Mouse (Mus musculus): ENCODE results near the gene Cped1. TPM values are rescaled to one million over a fixed set of nuclear protein-coding genes. Genes with fewer than 3 reads are reported as not detected.
"Not testable (repeated sequence)": the region's sequence is repeated elsewhere in the genome, so short reads cannot be mapped to it uniquely, and the experiment has no call there.

Gene Cped1
- total RNA-seq, 4 experiments from 2014 or later = 49.0 to 62.4 (median 51.9) TPM

DNA sequence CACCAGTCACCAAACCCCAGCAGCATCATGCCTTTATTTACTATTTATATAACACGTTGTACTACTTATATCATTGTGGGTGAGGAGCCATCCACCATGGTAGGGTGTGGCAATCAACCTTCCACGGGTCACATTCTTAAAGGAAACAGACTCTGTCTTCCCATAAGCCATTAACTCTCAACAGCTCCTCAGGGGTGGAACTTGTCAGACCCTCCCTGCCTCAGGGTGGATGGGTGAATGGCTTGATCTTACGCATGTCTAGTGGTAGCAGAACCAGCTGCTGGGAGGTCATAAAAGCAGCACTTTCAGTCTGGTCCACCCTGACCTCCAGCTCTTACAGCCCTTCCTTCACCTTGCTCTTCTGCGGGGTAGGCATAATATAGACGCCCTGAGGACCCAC, 100.3 kb downstream of the Cped1 start:
- no peak for DNase-seq

DNA sequence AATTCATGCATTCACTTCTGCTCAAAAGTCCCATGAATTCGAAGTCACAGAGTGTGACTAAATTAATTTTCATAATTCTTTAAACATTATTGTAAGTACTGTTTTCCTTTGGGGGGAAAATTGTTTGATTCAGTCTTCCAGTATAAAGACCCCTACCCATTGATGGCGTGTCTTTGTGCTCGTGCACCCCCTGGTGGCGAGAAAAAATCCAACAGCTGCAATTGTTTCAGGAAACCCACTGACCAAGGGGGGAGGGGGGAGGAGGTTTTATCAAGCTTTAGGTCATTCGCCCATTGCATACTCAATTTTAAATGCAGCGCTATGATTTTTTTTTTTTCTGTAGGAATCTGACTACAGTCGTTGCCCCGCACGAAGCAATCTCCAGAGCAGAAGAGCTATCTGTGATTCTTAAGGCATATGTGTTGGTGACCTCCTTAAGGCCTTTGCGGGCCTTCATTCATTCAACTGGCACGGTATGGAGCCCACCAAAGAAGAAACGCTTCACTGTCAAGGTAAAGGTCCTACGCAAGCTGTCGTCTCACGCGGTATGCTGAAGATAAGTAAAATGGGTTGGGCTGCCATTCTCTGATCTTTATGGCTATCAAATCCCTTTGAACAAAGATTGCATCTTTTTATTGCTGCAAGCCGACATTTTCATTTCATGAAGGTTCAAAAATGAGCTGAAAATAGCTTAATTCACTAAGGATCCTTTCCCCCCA, 102.8 kb downstream of the Cped1 start:
- DNase-seq = peak; percentile 12

DNA sequence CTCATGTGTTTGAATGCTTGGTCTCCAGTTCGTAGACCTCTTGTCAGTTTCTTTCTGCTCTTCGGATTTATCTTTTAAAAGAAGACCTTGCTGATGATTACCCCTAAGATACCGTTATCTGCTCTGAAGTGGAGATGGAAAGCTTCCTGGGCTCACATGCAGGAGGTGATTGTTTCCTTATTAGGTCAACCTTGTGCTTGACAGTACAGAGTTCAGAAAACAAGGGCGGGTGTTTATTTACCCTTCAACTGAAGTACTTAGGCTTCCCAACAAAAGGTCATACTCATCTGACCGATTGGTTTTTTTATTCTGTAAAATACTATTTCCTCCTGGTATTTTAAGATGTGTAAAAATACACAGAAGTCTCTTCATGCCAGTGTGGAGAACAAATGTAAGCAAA, 106.1 kb downstream of the Cped1 start:
- no peak for DNase-seq

DNA sequence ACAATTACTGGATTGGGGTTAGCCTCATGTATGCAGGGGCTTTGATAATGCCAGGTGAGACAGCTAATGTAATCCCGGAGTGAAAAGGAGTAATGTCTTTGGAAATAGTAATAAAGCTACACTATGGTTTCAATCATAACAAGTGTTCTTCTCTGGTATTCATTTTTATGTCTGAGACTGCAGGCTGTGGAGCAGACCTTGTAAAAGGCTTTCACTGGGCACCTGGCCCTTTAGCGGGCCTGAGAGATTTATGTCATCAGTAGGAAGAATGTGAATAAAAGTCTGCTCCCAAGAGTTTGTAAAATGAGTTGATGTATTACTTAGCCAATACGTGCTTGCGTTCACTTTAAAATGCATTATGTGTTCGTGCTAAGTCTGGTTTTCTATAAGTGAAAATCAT, 108.1 kb downstream of the Cped1 start:
- DNase-seq = no peak

DNA sequence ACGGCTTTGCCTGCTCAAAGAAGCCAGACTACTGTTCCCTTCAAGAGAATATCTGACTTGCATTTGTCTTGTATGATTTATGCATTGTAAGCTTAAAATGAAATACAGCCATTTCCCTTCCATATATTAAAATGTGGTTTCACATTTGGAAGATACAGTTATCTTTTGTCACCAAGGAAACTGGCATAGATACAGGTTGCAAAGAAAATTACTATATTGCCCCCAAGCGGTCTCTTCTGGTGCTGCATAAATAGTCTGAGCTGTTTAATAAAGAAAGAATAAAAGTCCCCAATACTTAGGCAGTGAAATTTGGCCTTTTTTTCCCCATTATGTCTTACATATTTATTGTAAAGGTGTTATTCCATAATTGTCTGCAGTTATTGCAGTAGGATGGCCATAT, 112.0 kb downstream of the Cped1 start:
- DNase-seq = no peak

DNA sequence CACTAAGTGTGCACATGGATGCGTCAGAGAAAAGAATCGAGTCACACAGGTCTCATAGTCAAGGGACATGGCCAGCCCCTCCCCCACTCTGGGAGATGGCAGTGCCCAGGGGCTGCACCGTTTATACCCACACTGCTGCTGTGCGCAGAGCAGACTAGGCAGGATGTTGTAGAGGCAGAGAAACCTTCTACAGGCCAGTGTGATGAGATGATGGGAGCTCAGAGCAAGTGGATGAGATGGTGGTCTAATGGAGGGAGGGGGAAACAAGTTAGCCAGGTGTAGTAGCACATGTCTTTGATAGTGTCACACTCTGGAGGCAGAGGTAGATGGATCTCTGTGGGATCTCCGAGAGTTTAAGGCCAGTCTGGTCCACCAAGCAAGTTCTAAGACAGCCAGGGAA, 114.1 kb downstream of the Cped1 start:
- no peak for DNase-seq

DNA sequence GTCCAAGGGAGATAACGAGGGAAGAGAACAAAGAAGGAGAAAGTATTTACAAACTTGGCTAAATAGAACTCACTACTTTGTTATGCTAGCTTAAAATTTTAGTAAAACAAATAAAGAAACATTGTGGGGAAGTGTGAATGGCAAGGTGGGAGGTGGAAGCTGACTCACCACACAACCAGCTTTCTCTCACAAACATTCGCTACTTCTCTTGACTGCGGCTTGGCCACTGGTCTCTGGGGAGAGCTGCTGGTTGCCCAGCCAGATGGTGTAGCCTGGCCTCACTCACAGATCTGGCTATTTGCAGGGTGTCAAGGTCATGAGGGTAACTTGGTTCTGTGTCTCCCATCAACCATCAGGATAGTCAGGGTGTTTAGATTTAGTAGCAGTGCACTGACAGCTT, 116.2 kb downstream of the Cped1 start:
- DNase-seq = no peak

DNA sequence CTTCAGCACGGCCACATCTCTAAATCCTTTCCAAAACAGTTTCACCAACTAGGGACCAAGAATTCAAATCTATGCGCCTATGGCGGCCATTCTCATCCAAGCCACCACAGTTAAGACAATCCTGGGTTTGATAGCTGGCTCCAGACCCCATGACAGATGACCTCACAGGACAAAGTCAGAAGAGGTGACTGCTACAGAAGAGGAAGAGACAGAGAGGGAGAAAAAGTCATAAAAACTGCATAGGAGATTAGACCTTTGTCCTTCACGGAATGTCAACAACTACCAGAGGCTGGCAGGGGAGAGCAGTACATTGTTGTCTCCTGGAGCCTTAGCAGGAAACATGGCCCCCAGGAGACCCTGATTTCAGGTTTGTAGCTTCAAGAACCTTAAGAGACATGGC, 117.0 kb downstream of the Cped1 start:
- DNase-seq = no peak

DNA sequence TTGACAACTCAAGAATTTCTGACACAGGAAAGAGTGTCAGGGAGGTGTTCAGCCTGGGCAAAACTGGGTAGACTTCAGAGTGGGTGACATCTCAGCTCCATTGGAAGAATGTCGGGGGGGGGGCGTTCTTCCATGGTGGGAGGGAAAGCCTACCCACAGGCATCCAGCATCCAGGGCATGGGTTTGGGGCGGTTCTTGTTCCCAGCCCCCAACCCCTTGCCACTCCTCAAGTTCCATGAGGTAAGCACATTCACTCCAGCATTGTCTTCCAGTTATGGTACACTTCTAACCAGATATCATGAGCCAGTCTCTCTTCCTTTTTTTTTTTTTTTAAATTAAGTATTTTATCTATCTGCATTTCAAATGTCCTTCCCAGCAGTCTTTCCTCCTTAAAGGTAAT, 118.0 kb downstream of the Cped1 start:
- DNase-seq = no peak

DNA sequence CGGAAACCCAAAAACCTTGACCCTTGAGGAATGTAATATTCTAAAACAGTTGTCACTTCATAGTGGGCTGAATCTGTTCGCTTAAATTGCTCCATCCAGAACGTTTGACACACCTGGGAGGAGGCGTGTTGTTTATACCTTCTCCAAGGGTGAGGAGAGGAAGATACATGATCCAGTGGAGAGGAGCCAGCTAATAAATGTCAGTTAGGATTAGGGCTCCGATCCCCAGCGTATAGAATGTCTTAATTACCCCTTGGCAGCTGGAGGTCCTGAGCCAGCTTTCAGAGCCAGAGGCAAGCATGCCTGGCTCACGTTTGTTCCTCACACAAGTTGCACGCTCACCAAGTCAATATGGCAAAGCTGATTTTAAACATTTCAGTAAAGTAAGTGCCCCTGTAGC, 118.5 kb downstream of the Cped1 start:
- DNase-seq = no peak

DNA sequence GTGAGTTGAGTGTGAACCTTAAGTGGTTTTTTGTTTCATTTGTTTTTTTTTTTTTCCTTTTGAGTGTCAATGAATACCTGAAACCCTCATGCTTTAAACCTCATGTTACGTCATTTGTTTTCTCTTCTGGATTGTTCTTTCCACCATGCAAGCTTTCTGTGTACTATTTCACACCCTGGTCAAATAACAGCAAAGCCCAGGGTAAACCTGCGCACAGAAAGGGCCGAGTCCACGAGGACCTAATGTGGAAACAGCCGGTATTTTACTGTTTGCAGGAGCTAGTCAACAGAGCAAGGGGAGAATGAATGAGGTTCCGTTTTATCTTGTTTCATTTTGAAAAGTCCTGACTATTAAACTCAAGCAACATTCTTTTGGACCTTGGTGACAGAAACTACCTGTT, 128.4 kb downstream of the Cped1 start:
- no peak for DNase-seq

DNA sequence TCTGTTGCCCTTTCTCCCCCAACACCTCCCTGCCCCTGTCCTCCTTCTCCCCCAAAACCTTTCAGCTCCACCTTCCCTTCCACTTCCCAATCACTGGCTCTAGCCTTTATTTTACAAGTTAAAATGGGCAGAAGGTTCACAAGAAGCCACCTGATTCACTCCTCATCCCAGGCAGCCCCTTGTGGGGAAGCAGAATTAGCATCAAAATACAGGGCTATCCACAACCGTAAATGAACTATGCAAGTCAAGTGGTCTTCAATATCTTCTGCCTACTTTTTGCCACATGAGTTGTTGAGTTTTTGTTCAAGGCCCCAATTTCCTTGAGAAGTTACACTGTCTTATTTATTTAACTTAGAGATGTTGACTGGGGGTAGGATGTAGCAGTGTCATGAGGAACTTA, 131.0 kb downstream of the Cped1 start:
- no peak for DNase-seq

DNA sequence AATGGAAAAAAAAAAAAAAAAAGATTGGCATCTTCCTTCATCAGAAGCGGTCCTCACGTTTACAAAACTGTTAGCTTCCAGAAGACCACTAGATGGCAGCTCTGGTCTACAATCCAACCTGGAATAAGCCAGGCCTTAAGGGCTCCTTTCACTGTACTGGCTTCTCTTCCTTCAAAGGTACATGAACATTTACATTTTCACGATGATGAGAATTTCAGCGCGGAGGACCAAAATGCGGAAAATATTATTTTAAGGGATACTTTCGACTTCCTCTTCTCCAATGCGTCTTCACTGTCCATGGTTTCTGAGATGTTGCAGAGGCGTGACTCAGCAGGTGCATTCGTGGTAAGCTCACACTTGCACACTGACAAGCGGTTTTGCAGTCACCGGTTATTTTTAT, 136.4 kb downstream of the Cped1 start:
- DNase-seq = no peak

DNA sequence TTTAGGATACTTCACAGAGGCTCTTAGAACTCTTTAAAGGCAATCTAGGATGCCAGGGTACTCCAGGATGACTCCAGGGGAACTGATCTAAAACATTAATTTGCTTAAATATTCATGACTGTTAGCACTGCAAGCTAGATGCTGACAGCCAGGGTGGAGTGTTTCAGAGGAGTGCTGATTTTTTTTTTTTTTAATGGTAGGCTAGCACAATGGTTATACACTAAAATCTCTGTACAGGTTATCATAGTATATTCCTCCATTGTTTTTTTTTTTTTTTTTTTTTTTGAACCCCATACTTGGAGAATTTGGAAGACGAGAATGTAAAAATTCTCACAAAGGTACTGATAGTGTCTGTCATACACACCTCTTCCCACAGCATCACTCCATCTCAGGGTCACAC, 137.0 kb downstream of the Cped1 start:
- no peak for DNase-seq

DNA sequence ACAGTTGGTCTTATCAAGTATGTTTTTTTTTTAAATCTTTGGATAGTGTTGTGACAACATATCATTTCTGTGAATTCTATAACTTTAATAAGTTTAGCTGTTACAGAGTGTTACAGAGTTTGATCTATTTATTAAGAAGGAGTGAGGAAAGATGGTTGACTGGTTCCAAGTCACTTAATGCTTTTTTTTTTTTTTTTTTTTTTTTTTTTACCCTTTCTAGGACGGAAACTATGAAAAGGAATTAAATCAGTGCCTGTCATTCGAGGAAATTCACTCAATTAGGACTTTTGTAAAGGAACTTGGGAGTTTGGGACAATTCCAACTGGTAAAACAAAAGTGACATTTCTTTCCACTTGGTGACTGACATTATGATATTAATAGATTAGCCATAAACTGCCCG, 137.6 kb downstream of the Cped1 start:
- no peak for DNase-seq

DNA sequence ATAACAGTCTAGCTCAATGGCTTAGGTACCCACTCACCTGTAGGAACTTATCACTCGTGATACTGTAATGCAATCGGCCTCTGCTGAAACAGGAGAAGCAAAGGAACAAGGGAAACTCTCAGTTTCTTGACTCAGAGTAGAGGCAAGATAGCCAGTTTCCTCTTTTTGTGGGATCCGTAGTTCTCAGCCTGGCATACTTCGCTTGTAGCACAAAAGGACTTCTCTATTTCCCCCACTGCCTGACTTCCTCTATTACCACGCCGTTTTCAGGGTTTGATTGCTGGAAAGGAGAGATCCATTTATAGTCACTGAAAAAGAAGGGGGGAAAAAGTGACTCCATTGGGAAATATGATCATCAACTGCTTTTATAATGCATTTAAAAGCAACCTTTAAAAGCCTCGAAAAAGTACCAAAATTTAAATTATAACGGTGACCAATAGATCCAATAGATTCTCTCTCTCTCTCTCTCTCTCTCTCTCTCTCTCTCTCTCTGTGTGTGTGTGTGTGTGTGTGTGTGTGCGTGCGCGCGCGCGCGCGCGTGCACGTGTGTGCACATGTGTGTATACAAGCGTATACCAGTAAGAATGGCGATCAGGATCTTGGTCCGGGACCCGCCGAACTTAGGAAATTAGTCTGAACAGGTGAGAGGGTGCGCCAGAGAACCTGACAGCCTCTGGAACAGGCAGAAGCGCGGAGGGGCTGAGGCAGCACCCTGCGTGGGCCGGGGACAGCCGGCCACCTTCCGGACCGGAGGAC, 139.0 kb downstream of the Cped1 start:
- not testable (repeated sequence) for DNase-seq

DNA sequence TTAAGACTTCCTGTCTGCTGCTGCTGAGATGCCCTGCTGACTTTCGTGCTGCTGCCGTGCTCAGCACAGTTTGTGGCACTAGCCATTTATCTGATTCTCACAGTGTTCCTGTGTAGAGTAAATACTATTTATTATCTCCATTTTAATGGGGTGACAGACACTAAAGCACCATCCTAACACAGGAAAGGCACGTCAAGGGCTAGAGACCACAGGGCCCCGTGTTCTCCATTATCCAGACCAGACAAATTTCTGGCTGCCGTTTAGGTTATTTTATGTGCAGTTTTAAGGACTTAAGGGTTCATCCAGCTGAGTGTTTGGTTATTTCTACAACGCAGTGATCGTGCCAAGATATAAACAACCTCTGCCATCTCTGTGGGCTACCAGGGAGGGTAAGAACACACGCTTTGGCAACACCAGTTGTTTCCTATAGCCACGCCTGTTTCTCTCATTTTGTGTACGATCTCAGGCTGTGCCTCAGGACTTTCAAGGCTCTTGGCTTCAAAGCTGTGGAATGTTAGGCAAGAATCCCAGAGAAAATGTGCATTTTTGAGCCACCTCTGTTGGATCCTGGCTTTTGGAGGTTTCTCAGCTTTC, 149.4 kb downstream of the Cped1 start:
- DNase-seq = no peak

DNA sequence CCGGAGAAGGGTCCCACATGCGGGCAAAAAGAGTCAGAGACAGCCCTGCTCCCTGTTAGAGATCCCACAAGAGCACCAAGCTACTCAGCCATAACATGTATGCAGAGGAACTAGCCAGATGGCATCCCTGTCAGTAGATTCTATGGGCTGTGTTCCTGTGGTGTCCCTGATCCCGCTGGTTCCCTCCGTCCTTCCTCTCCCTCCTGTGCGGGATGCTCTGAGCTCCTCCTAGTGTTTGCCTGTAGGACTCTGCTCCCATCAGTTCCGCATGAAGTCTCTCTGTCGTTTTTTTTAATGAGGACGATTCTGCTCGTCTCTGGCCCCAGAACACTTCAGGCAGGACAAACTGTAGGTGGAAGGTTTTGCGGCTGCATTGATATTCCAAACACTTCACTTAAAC, 151.1 kb downstream of the Cped1 start:
- DNase-seq = no peak

DNA sequence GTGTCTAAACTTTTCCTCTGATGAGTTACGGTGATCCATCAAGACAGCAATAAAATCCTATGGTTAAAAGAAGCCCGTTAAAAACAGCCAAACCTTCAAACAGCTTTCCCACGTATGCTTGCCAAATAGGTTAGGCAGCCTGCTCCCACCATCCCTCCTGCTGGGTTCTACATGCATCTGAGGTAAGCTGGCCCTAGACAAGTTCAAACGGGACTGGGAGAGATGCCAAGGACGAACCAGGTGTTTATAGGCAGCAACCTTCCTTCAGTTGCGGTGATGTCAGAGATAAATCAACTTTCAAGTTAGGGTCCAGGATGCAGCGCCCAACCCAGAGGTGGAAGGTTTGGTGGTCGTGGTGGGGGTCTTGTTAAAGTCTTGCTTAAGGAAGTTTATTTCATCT, 155.1 kb downstream of the Cped1 start:
- DNase-seq = no peak

DNA sequence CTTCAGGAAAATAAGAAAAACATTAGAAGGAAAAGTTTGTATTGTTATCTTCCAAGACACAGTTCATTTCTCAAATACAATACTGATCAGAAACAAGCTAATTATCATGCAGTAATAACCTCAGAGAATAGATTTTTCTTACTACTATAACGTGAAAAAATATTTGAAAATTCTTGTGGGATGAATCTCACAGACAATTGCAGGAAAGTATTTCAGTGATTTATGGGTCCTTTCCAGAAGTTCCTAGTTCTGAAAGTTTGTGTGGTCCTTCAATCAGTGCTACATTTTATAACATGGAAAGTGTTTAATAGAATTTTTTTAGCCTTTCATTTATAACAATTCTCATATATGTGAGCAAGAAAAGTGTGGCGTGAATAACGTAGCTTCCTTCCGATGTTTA, 161.5 kb downstream of the Cped1 start:
- no peak for DNase-seq

DNA sequence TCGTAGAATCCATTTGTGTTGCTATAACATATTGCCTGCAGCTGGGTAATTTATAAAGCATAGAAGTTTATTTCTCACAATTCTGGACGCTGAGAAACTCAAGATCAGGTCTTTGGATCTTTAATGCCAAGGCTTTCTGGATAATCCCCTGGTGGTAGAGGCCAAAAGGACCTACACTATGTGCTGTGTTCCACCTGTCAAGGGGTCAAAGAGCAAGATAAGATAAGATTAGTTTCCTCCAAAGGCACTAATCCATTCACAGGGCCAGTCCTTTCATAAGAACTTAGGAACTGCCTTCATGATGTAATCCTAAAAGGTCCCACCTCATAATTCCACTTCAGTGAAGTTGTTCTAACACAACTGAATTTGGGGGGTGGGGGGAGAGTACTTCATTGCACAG, 162.8 kb downstream of the Cped1 start:
- DNase-seq = no peak

DNA sequence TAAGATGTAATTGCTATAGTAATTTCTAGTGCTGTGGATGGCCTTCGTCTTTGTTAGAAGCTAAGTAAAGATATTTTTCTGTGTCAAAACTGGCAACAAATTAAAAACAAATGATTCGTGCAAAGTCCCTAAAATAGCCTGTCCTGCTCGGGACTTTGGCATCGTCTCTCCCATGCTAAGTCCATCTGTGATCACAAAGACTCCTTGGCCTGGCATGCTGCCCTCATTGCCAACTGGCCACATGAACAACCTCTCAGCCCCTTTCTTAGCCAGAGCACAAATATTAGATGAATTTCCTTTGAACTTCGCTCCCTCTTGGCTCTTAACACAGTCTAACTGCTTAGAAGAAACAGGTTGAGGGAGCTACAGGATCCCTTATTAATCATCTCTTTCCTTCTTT, 171.7 kb downstream of the Cped1 start:
- no peak for DNase-seq

DNA sequence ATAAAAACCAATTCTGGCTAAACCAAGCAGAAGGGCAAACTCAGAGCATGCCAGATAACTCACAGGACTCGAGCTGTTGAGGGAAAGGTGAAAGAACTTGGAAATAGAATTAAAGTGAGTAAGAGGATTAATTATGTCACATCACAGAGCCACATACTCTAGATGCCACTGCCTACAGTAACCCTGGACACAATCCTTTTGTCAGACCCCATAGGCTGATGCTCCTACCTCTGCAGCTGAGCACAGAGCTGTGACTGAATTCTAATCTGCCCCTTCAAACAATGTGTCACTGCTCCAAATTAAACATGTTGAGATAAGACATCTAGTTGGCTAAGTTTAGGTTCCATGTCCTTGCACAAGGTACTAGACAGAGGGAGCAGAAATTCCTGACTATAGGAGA, 176.2 kb downstream of the Cped1 start:
- no peak for DNase-seq

DNA sequence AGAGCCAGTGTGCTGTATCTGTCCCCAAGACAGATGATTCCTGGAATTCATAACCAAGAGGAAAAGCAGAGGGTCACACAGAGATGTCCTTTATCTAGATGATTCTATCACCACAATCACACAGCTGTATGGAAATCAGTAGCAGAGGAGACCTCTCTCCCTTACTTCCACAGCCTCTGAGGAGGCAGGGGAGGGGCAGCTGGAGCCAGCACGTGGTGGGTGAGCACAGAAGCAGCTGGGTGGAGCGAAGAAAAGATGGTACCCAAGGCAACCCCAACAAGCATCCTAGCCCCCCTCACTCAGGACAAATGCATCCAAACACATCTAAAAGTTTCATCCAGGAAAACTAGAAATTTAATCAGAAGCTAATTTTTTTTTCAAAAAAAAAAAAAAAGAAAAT, 182.7 kb downstream of the Cped1 start:
- DNase-seq = no peak

Measured in adrenal gland, adult 8-10 months (tissue).